Mouse (Mus musculus) forebrain, postnatal 0 days (tissue): ENCODE results near the gene Ilf3. TPM values are rescaled to one million over a fixed set of nuclear protein-coding genes. Genes with fewer than 3 reads are reported as not detected.

Experiments used
- ATAC-seq: fragments of 200-750 bp; cut with Nextera tagmentation; 2 replicates; pipeline ENCODE4 v1.8.0; 2017; ENCODE audit warnings: mild to moderate bottlenecking, moderate library complexity
- DNase-seq: peaks from one replicate; pipeline ENCODE4 v3.0.0-alpha.2; 2015
- H3K27ac ChIP-seq: fragments of 300-500 bp; sonication (generic); 2 replicates; pipeline ENCODE4 v1.5.1; 2014; ENCODE audit warnings: low read depth, mild to moderate bottlenecking, antibody characterized with exemption, low read length, moderate library complexity, mixed read lengths
- H3K27me3 ChIP-seq: fragments of 300-500 bp; sonication (generic); 2 replicates; pipeline ENCODE4 v1.6.1; 2014; ENCODE audit warnings: mild to moderate bottlenecking, low read length, mixed read lengths; ENCODE audit not compliant: insufficient read depth
- H3K36me3 ChIP-seq: fragments of 300-500 bp; sonication (generic); 2 replicates; pipeline ENCODE4 v1.6.1; 2014; ENCODE audit warnings: mild to moderate bottlenecking, moderate library complexity; ENCODE audit not compliant: insufficient read depth
- H3K4me1 ChIP-seq: fragments of 300-500 bp; sonication (generic); 2 replicates; pipeline ENCODE4 v1.6.1; 2014; ENCODE audit warnings: antibody characterized with exemption; ENCODE audit not compliant: insufficient read depth
- H3K4me2 ChIP-seq: fragments of 300-500 bp; sonication (generic); 2 replicates; pipeline ENCODE4 v1.6.1; 2014; ENCODE audit warnings: low read depth, mild to moderate bottlenecking, moderate library complexity
- H3K4me3 ChIP-seq: fragments of 300-500 bp; sonication (generic); 2 replicates; pipeline ENCODE4 v1.5.1; 2014; ENCODE audit warnings: low read depth, low read length, mixed read lengths
- H3K9ac ChIP-seq: fragments of 300-500 bp; sonication (generic); 2 replicates; pipeline ENCODE4 v1.6.1; 2014; ENCODE audit warnings: mild to moderate bottlenecking
- H3K9me3 ChIP-seq: fragments of 300-500 bp; sonication (generic); 2 replicates; pipeline ENCODE4 v1.6.1; 2016; ENCODE audit warnings: low read length
- CTCF ChIP-seq: sonication (generic); IDR thresholded peaks from 2 replicates; pipeline ENCODE4 v1.5.1; 2016; ENCODE audit warnings: antibody characterized with exemption, control low read depth, low read depth
- WGBS: fragments of 180-500 bp; shearing (Covaris S2); extraction: QIAGEN DNeasy Blood & Tissue Kit; methylation state at CpG from one replicate; pipeline ENCODE4 v1.1.7; 2014; 5-methylcytosine and 5-hydroxymethylcytosine counted together
- polyA plus RNA-seq: library from polyadenylated mRNA; unstranded; fragments of >200 nt; fragmentation: Nextera tagmentation; extraction: Ambion mirVana; gene quantifications from 2 replicates; pipeline ENCODE4 v1.2.1, GENCODE M21; 2015
- total RNA-seq: library from RNA; depleted of rRNA; stranded (reverse); fragments of >200 nt; gene quantifications from 2 replicates; pipeline ENCODE4 v1.2.3, GENCODE M21; 2014

Gene Ilf3
- total and polyA plus RNA-seq, 2 experiments from 2014 or later: 135 to 214 TPM

DNA sequence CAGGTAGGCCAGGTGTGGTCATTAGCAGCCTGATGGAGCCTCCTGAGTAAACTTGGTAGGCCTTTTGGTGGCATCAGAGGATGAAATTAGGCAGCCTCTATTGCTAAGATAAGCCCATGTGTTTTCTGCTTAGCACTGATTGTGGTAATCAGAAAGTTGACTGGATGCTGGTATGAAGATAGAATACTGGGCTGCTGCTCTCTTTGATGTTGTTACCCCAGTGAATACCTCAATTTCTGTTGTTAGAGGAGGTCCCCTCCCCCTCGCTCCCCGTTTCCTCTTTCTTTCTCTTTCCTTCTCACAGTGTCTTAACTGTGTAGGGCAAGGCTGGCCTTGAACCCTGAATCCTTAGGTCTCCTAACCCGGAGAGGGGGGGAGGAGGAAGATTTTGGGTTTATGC is 11.5 kb downstream of the Ilf3 start:
- Histone ChIP-seq H3K9me3 (no peaks in the 10 kb centered on the region), H3K36me3 (peaks cover 5% of the 10 kb centered on the region; the same call in 1 of the 2 replicates), H3K4me3 (no peak overlapping the region), H3K27ac (no peak overlapping the region), H3K4me2 (no peak overlapping the region), H3K4me1 (no peaks in the 10 kb centered on the region), H3K27me3 (no peaks in the 10 kb centered on the region), H3K9ac (no peak overlapping the region)
- 83% methylated on average over 3 of the region's 3 CpGs for WGBS
- DNase-seq (no peak), ATAC-seq (no peak)
- TF ChIP-seq CTCF: no peak

DNA sequence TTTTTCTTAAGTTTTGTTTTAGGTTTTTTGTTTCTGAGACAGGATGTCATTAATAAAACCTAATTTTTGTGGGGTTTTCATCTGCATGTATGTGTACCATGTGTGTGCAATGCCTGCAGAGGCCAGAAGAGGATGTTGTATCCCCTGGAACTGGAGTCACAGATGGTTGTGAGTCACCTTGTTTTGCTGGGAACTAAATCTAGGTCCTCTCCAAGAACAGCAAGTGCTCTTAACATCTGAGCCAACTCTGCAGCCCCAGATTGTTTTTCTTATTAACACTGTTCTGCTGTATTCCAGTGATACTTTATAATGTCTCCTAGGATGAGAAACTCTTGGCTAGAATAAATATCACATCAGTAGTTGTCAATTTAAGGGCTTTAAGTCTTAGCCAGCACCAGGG is 13.2 kb downstream of the Ilf3 start:
- Histone ChIP-seq H3K4me3 (no peak overlapping the region), H3K27me3 (no peaks in the 10 kb centered on the region), H3K9me3 (no peaks in the 10 kb centered on the region), H3K9ac (no peak overlapping the region), H3K4me2 (no peak overlapping the region), H3K27ac (no peak overlapping the region), H3K4me1 (no peaks in the 10 kb centered on the region), H3K36me3 (peaks cover 5% of the 10 kb centered on the region; the same call in 1 of the 2 replicates)
- no peak for DNase-seq
- no peak for TF ChIP-seq CTCF
- no peak for ATAC-seq

GRCm38 (mm10) chr9:21383966-21384365 is 16.3 kb downstream of the Ilf3 start:
- ATAC-seq: no peak
- DNase-seq: no peak
- H3K27me3 ChIP-seq: no peaks in the 10 kb centered on the region
- H3K36me3 ChIP-seq: peaks cover 18% of the 10 kb centered on the region
- no peaks in the 10 kb centered on the region for H3K9me3 ChIP-seq
- no peaks in the 10 kb centered on the region for H3K4me1 ChIP-seq
- no peak overlapping the region for H3K4me3 ChIP-seq
- H3K9ac ChIP-seq: no peak overlapping the region
- no peak overlapping the region for H3K27ac ChIP-seq
- no peak overlapping the region for H3K4me2 ChIP-seq
- no peak for TF ChIP-seq CTCF

DNA sequence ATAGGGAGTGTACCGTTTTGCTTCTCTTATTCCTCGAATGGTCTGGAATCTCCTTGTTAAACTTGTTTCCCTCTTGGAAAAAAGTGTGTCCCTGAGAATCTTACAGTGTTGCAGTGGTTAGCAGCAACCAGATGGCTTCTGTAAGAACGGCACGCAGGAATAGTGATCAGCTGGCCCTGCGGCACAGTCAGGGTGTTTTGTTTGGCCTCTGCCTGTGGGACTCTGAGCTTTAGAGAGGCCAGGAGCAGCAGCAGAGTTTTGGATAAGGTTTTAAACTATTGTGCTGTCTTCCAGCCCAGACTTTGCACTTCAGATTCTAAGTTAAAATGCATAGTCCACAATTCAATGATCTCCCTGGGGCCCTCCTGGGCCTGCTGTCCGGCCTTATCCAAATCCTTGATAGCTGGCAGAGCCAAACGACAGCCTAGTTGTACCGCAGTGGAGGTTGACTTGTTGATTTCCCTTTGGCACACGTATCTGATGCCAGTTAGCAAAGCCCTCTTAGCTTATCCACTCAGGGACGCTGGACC is 25.0 kb downstream of the Ilf3 start:
- DNase-seq (no peak), ATAC-seq (no peak)
- H3K9me3 ChIP-seq: no peaks in the 10 kb centered on the region
- H3K27ac ChIP-seq: no peak overlapping the region
- H3K4me1 ChIP-seq: no peaks in the 10 kb centered on the region
- no peak for TF ChIP-seq CTCF
- 90% methylated on average over 10 of the region's 10 CpGs for WGBS
- no peaks in the 10 kb centered on the region for H3K27me3 ChIP-seq
- H3K4me2 ChIP-seq: no peak overlapping the region
- no peak overlapping the region for H3K9ac ChIP-seq
- peaks cover 90% of the 10 kb centered on the region for H3K36me3 ChIP-seq
- H3K4me3 ChIP-seq: no peak overlapping the region

DNA sequence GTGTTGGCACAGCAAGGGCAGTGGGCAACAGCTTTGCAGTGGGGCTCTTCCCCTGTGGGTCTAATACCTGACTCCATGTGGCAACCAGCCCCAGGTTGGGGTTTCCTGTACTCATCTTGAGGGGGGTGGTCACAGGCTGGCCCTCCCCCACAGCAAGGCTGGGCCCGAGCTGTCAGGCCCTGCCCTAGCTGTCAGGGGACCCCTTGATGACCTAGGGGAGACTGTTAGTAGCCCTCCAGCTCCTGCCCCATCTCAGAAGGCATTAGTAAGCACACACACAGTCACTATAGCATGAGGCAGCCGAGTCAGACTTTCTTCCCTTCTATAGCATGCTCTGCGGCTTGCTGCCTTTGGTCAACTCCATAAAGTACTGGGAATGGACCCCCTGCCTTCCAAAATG is 28.0 kb downstream of the Ilf3 start:
- TF ChIP-seq CTCF: no peak
- WGBS: 85% methylated on average over 3 of the region's 3 CpGs
- H3K36me3 ChIP-seq: peaks cover 94% of the 10 kb centered on the region
- no peaks in the 10 kb centered on the region for H3K9me3 ChIP-seq
- no peak overlapping the region for H3K27ac ChIP-seq
- no peak overlapping the region for H3K4me3 ChIP-seq
- no peak overlapping the region for H3K9ac ChIP-seq
- no peaks in the 10 kb centered on the region for H3K4me1 ChIP-seq
- no peaks in the 10 kb centered on the region for H3K27me3 ChIP-seq
- ATAC-seq (no peak), DNase-seq (no peak)
- H3K4me2 ChIP-seq: no peak overlapping the region

DNA sequence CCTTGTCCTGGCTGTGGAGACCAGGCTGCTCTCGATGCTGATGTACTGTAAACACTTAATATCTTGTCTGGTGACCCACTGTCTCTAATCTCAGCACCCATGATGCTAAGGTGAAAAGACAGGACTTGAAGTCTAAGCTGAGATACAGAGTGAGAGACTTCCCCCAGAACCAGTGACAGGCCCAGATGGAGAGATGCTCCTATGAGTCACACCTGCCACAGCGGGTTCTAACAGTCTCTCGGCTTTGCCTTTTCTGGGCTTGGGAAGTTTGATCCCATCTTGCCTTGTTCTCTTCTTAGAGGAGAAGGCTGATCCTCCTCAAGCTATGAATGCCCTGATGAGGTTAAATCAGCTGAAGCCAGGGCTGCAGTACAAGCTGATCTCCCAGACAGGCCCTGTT is 29.5 kb downstream of the Ilf3 start:
- Histone ChIP-seq H3K27me3 (no peaks in the 10 kb centered on the region), H3K4me2 (no peak overlapping the region), H3K4me3 (no peak overlapping the region), H3K36me3 (peaks cover 96% of the 10 kb centered on the region), H3K9me3 (no peaks in the 10 kb centered on the region), H3K27ac (no peak overlapping the region), H3K4me1 (no peaks in the 10 kb centered on the region), H3K9ac (no peak overlapping the region)
- WGBS: 89% methylated on average over 3 of the region's 3 CpGs
- DNase-seq (no peak), ATAC-seq (no peak)
- no peak for TF ChIP-seq CTCF

GRCm38 (mm10) chr9:21401042-21401441 is 33.4 kb downstream of the Ilf3 start:
- no peak overlapping the region for H3K9ac ChIP-seq
- no peak for ATAC-seq
- no peak overlapping the region for H3K4me3 ChIP-seq
- no peak overlapping the region for H3K4me2 ChIP-seq
- 89% methylated on average over 9 of the region's 9 CpGs for WGBS
- H3K36me3 ChIP-seq: peaks cover 96% of the 10 kb centered on the region
- H3K4me1 ChIP-seq: no peaks in the 10 kb centered on the region
- no peak for DNase-seq
- no peak overlapping the region for H3K27ac ChIP-seq
- no peaks in the 10 kb centered on the region for H3K9me3 ChIP-seq
- TF ChIP-seq CTCF: no peak
- no peaks in the 10 kb centered on the region for H3K27me3 ChIP-seq
